Mouse (Mus musculus) erythroid progenitor cell, adult 5-6 weeks (primary cell): ENCODE measurements at regions not wholly inside any gene's neighbourhood (a gene's known extent, or its start where the extent isn't known, plus 50 kb on each side); places are given as distances from the start of the nearest gene placed in this dataset.

ENCODE experiments used
- ATAC-seq: replicated peaks from 2 replicates; pipeline ENCODE4 v1.8.0; 2016; ENCODE audit warnings: moderate number of reproducible peaks, mild to moderate bottlenecking, moderate TSS enrichment, inconsistent platforms; ENCODE audit not compliant: poor library complexity, low FRiP score, severe bottlenecking

GRCm38 (mm10) chr7:136383296-136383695 lies 511.1 kb upstream of the Mgmt start:
- no peak for ATAC-seq

- no peak for ATAC-seq
Measured at GRCm38 (mm10) chr7:136387736-136388135, 506.7 kb upstream of the Mgmt start.

- no peak for ATAC-seq
Measured at GRCm38 (mm10) chr7:136390066-136390465, 504.3 kb upstream of the Mgmt start.

- no peak for ATAC-seq
Measured at GRCm38 (mm10) chr7:136393454-136393853, 501.0 kb upstream of the Mgmt start.

GRCm38 (mm10) chr7:136395838-136396237 lies 498.6 kb upstream of the Mgmt start:
- ATAC-seq = no peak

- no peak for ATAC-seq
Measured at GRCm38 (mm10) chr7:136397101-136397500, 497.3 kb upstream of the Mgmt start.

GRCm38 (mm10) chr7:136402688-136403597 lies 491.5 kb upstream of the Mgmt start:
- no peak for ATAC-seq

GRCm38 (mm10) chr7:136405391-136405790 lies 489.0 kb upstream of the Mgmt start:
- no peak for ATAC-seq

GRCm38 (mm10) chr7:136406258-136407100 lies 487.9 kb upstream of the Mgmt start:
- no peak for ATAC-seq

- ATAC-seq = no peak
Measured at GRCm38 (mm10) chr7:136414808-136415207, 479.6 kb upstream of the Mgmt start.

GRCm38 (mm10) chr7:136417327-136417726 lies 477.1 kb upstream of the Mgmt start:
- ATAC-seq = no peak

- no peak for ATAC-seq
Measured at GRCm38 (mm10) chr7:136423846-136424531, 470.4 kb upstream of the Mgmt start.

- no peak for ATAC-seq
Measured at GRCm38 (mm10) chr7:136427164-136427563, 467.2 kb upstream of the Mgmt start.

- ATAC-seq = no peak
Measured at GRCm38 (mm10) chr7:136430085-136431011, 464.1 kb upstream of the Mgmt start.

- no peak for ATAC-seq
Measured at GRCm38 (mm10) chr7:136433699-136434098, 460.7 kb upstream of the Mgmt start.

- ATAC-seq = no peak
Measured at GRCm38 (mm10) chr7:136434510-136434909, 459.9 kb upstream of the Mgmt start.

- no peak for ATAC-seq
Measured at GRCm38 (mm10) chr7:136443436-136443835, 451.0 kb upstream of the Mgmt start.

- no peak for ATAC-seq
Measured at GRCm38 (mm10) chr7:136445091-136445490, 449.3 kb upstream of the Mgmt start.

GRCm38 (mm10) chr7:136449286-136449685 lies 445.1 kb upstream of the Mgmt start:
- no peak for ATAC-seq
